Mouse (Mus musculus) cerebellum, adult 9-10 months (tissue): ENCODE results near the gene 2610318N02Rik.
A peak's percentile ranks its signal among the peaks of the same experiment; 100 is the strongest.

ENCODE experiments used
- DNase-seq: peaks from one replicate; pipeline ENCODE4 v3.0.0; 2022

Gene 2610318N02Rik

DNA sequence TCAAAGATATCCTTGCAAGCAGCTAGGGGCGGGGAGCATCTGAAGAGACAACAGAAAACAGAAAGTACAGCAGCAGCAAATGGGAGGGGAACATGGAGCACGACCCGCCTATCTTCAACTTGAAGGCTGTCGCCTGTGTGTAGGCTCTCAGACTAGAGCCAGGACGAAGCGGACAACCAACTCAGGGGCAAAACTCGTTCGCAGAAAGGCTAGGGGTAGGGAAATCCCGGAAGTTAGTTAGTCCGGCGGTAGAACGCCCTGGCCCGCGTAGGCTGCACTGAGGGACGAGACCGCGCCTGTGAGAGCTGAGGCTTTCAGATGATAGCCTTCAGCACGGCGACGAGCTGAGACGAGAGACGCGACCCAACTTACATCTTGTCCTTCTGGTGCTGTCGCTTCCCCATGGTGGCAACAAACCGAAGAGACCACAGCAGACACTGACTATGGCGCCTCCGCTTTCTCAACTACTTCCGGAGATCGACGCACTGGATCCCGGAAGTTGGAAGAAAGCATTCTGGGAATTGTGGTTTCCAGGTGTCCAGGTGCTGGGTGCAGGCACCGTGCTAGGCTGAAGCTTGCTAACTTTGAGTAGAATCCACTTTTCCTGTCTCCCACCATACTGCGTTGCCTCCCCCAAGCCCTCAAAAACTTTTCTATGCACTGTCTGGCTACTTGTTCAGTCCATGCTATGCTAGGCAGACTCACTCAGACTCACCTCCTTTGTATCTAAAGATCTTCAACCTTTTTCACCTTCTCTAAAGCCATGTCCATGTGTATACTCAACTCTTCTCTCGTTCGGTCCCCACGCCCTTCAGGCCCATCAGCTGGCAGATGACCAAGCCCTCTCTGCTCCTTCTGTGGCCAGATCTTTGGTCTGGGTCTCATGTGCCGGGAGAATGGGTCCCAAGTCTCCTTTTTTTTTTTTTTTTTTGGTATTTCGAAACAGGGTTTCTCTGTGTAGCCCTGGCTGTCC, 13.9 kb downstream of the 2610318N02Rik start, which contains the start of gene Ppil2:
Gene Ppil2 (minus strand): TSS at position 487 of the 973 bp plus-strand sequence.
- peak; percentile 78 for DNase-seq

DNA sequence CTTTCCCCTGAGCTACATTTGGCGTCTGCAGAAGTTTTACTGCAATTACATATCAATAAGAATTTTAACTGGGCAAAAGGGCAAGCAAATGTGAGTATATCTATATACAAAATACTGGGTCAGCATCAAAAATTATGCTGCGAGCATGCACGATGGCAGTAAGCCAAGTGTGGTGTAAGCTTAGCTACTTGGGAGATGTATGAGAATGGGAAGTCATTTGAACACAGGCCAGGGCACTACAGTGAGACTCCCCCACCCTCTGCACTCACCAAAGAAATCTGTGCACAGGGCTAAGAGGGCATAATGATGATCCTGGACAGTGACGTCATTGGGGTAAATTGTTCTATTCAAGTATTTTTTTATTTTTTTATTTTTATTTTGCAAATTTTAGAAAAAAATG, 20.4 kb downstream of the 2610318N02Rik start:
- no peak for DNase-seq

DNA sequence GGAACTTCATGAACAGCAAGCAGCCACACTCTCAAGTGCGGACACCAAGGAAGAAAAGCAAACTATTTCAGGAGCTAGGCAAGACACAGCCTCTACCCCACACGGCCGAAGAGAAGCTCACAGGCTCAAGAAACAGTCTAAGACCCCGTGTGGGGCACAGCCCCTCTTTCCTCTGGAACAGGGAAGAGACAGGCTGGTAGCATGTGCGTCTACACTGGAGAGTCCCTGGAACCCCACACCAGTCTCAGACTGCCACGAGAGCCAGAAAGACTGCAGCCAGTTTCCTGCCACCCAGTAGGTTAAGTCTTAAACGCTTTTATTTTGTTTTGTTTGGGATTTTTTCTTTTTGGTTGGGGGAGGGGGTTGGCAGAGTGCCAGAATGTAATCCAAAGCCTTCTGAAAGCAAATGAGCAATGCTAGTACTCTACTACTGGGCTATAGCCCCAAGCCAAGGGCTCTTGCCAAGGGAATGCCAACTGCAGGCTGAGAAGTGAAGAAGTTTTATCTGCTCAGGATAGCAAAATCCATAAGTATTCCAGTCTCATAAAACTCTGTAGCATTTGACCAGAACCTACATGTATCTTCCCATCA, 22.2 kb downstream of the 2610318N02Rik start:
- no peak for DNase-seq

DNA sequence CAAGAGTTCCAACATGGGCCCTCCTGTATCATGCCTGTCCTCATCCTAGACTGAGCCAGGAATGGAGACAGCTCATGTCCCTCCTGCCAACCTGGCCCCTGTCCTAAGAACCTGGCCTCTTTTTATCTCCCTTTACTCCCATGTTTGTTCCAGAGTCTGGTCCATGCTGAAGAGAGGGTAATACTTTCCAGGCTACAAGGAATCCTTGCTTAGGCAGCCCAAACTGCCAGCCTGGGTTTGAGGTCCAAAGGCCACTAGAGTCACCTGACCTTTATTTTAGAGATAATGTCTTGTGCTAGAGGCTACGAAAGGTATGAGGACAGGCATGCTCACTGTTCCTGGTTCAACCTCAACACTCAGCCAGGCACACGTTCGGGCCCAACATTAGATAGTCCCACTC, 28.0 kb downstream of the 2610318N02Rik start:
- DNase-seq = no peak

GRCm38 (mm10) chr16:17088346-17088745, 36.6 kb downstream of the 2610318N02Rik start:
- DNase-seq = no peak

DNA sequence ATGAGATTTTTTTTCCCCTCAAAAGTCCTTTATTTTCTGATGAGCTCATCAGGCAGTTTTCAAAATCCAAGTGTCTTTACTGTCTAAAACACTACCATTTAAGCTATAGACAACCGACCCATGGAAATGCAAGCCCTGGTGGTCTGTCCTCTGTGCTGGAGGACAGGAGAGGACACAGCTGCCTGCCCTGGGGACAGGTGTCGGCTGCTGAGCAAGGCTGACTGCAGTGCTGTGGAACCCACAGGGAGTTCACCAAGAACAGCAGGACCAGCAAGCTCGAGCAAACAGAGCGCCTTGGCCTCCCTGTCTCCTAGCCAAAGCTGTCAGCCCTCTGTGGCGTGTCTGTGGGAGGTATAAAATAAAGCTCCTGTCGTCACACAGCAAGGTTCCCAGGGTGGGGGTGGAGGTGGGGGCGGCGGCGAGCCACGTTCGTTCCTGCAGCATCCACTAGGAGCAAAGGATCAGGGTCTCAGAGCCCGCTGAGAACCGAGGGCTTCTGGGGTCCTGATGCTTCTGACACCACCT, 38.2 kb downstream of the 2610318N02Rik start:
- no peak for DNase-seq

- no peak for DNase-seq
These were observed 38.7 kb downstream of the 2610318N02Rik start for GRCm38 (mm10) chr16:17086241-17086640.

DNA sequence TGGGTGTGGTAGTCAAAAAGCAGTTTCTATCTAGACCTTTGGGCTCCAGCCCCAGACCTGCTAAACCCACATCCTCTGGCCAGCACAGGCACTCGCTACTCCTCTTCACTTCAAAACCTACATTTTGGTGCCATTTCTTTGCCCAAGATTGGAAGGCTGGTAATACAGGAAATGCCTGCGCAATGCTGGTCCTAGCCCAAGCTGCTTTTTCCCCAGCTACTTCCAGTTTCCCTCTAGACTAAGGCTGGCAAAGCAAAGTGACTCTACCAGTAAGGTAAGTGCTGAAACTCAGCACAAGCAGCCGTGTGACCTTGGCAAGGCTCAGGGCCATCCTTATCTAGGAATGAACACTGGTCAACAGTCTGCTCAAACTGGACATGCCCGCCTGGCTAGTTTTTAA, 39.3 kb downstream of the 2610318N02Rik start:
- DNase-seq = no peak

DNA sequence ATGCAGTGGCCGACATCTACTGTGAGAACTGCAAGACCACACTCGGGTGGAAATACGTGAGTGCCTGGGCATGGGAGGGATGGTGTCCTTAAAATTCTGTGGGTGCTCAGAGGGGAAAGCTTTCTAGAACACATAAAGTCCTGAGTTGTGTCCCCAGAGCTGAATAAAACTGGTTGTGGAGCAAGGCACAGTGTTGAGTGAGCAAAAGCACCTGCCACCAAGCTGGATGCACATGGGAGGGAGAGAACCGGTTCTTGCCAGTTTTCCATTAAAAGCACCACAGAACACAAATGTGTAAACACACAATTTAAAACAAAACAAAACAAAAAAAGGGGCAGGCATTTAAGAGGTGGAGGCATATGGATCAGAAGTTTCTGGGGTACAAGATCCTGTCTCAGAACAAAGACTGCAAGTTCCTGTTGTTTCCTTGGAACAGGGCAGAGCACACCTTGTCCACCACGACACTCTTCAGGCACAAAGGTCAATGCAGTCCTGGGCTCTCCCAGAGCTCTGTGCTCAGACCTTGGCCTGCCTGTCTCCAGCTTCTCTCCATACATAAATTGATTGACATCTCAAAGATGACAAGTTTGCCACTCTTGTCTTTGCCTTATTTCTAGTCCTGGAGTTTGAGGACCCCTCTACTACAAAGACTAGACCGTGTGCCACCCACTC, 42.7 kb downstream of the 2610318N02Rik start:
- DNase-seq = no peak

- DNase-seq = no peak
These were observed 46.9 kb downstream of the 2610318N02Rik start for GRCm38 (mm10) chr16:17078101-17078500.

GRCm38 (mm10) chr16:17076869-17077268, 48.1 kb downstream of the 2610318N02Rik start:
- no peak for DNase-seq

DNA sequence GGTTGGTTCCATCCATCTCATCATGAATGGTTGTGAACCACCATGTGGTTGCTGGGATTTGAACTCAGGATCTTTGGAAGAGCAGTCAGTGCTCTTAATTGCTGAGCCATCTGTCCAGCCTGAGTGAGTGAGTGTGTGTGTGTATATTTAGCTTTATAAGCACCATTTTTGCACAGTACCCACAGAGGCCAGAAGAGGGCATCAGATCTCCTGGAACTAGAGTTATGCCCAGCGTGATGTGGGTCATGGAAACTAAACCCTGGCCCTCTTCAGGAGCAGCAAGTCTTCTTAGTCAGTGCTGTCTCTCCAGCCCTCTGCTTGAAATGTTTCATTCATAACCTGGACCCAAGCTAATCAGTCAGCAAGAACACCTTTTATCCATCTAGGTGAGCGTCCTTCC, 48.7 kb downstream of the 2610318N02Rik start:
- DNase-seq = no peak

GRCm38 (mm10) chr16:17073000-17073399, 52.0 kb downstream of the 2610318N02Rik start:
- no peak for DNase-seq

GRCm38 (mm10) chr16:17070716-17071115, 54.3 kb downstream of the 2610318N02Rik start:
- peak; percentile 14 for DNase-seq

GRCm38 (mm10) chr16:17069511-17070443, 55.2 kb downstream of the 2610318N02Rik start, which contains the start of gene Ypel1:
Gene Ypel1 (plus strand): TSS chr16:17069696.
- peak; percentile 77 for DNase-seq

GRCm38 (mm10) chr16:17067552-17067951, 57.4 kb downstream of the 2610318N02Rik start:
- DNase-seq = no peak
